Mouse (Mus musculus): Measurements from ENCODE around the gene Tnfsf13.

- TF ChIP-seq POLR2A (IDR thresholded peaks at IDR 0.05; ENCODE audit: low read depth, low read length) (peak; percentile 99), CTCF (IDR thresholded peaks at IDR 0.05; ENCODE audit: borderline replicate concordance, insufficient read depth, low read length) (no peak)
Measured at GRCm38 (mm10) chr11:69672211-69672706, 13.3 kb downstream of the Tnfsf13 start, which contains the start of gene Eif4a1.

Data from embryonic fibroblast, embryonic 13.5 days (primary cell).